Comparison of ENCODE assay signal across 16 mouse cellular contexts in the genomic region with DNA sequence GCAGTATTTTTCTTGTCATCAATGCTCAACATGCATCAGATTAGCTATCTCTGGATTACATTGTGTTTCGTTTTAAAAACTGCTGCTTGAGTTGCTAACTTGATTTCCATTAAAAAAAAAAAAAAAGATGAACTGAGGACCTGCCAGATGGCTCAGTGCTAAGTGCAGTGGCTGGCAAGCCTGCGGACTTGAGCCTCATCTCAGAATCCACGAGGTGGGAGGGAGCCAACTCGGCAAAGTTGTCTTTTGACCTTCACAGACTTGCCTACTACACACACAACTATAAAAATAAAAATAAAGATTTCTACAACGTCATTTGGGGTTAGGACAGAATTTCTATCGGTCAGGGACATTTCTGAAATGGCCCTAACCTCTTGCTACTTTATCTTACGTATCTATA.
DNase-seq lines count a peak whose midpoint lies in the region; ATAC-seq and TF ChIP-seq lines count a peak whose summit lies in the region.
"Had no signal": no experiment of that assay in that cellular context is flagged by ENCODE, and none has a peak within 500 bp of the region (broad histone marks: within the 10 kb centered on the region; RNA-seq: fewer than 3 reads in every experiment).

No protein-coding gene starts in this region.

- H3K27me3 ChIP-seq in heart, embryonic 15.5 days = no peaks in the 10 kb centered on the region
- H3K27me3 ChIP-seq in liver, postnatal 0 days (ENCODE audit: insufficient read depth, low read length) = no peaks in the 10 kb centered on the region
- no peaks in the 10 kb centered on the region for H3K27me3 ChIP-seq in forebrain, postnatal 0 days (ENCODE audit: insufficient read depth, low read length)
- H3K27me3 ChIP-seq: embryonic facial prominence, embryonic 15.5 days; liver, embryonic 15.5 days had no signal

- peak; percentile 86 for DNase-seq in heart, adult 11 months
- DNase-seq in heart, adult 8-10 months (ENCODE audit: low spot score) = no peak
- peak; percentile 50 for DNase-seq in adrenal gland, postnatal 25 days
- DNase-seq in cerebellum, postnatal 25 days = peak; percentile 54 to 74
- no peak for DNase-seq in liver, postnatal 0 days
- no peak for DNase-seq in forebrain, postnatal 0 days
- no peak for DNase-seq in retina, postnatal 1 day
- DNase-seq: right cerebral cortex, postnatal 4 days; thymus, postnatal 25 days had no signal

- H3K9ac ChIP-seq in heart, embryonic 15.5 days = no peak overlapping the region
- no peak overlapping the region for H3K9ac ChIP-seq in liver, postnatal 0 days (replicated peaks)
- H3K9ac ChIP-seq in forebrain, postnatal 0 days = no peak overlapping the region
- H3K9ac ChIP-seq: embryonic facial prominence, embryonic 15.5 days; liver, embryonic 15.5 days had no signal

- 48% methylated on average over 7 of the region's 7 CpGs for WGBS in heart, embryonic 15.5 days
- 65% methylated on average over 7 of the region's 7 CpGs for WGBS in liver, postnatal 0 days (ENCODE audit: insufficient replicate concordance)
- WGBS in forebrain, postnatal 0 days = 64% methylated on average over 7 of the region's 7 CpGs

- TF ChIP-seq EP300 in liver, postnatal 0 days (IDR thresholded peaks at IDR 0.05; ENCODE audit: low read depth) = no peak

- no peak overlapping the region for H3K4me3 ChIP-seq in heart, embryonic 15.5 days
- H3K4me3 ChIP-seq in liver, postnatal 0 days (ENCODE audit: low read depth, low read length) = no peak overlapping the region
- no peak overlapping the region for H3K4me3 ChIP-seq in forebrain, postnatal 0 days (ENCODE audit: low read depth, low read length)
- H3K4me3 ChIP-seq: embryonic facial prominence, embryonic 15.5 days; limb, embryonic 10.5 days; liver, embryonic 15.5 days had no signal

- H3K27ac ChIP-seq in heart, embryonic 15.5 days = peak overlapping the region; percentile 82; the same call in 1 of the 2 replicates
- no peak overlapping the region for H3K27ac ChIP-seq in liver, postnatal 0 days (ENCODE audit: low read depth)
- no peak overlapping the region for H3K27ac ChIP-seq in forebrain, postnatal 0 days (ENCODE audit: low read depth, low read length)
- H3K27ac ChIP-seq: embryonic facial prominence, embryonic 15.5 days; limb, embryonic 10.5 days; liver, embryonic 15.5 days had no signal

- ATAC-seq in heart, embryonic 15.5 days (replicated peaks; ENCODE audit: insufficient number of reproducible peaks, insufficient read depth, low FRiP score, low read depth) = no peak
- no peak for ATAC-seq in liver, postnatal 0 days
- ATAC-seq in forebrain, postnatal 0 days = no peak
- ATAC-seq: activated CD4-positive, CD25-positive, alpha-beta regulatory T cell, adult 4 months; forebrain, embryonic 14.5 days; hindbrain, embryonic 16.5 days had no signal

- no peaks in the 10 kb centered on the region for H3K9me3 ChIP-seq in heart, embryonic 15.5 days (replicated peaks)
- no peaks in the 10 kb centered on the region for H3K9me3 ChIP-seq in liver, postnatal 0 days (ENCODE audit: low read length)
- no peaks in the 10 kb centered on the region for H3K9me3 ChIP-seq in forebrain, postnatal 0 days (ENCODE audit: low read length)
- H3K9me3 ChIP-seq: embryonic facial prominence, embryonic 15.5 days; limb, embryonic 10.5 days; liver, embryonic 15.5 days had no signal

- H3K4me2 ChIP-seq in heart, embryonic 15.5 days = no peak overlapping the region
- H3K4me2 ChIP-seq in liver, postnatal 0 days (ENCODE audit: low read depth, low read length) = no peak overlapping the region
- H3K4me2 ChIP-seq in forebrain, postnatal 0 days (ENCODE audit: low read depth) = no peak overlapping the region
- H3K4me2 ChIP-seq: embryonic facial prominence, embryonic 15.5 days; liver, embryonic 15.5 days had no signal

- TF ChIP-seq CTCF in liver, postnatal 0 days (IDR thresholded peaks at IDR 0.05; ENCODE audit: low read depth) = no peak
- TF ChIP-seq CTCF in forebrain, postnatal 0 days (IDR thresholded peaks at IDR 0.05; ENCODE audit: low read depth) = no peak

- H3K4me1 ChIP-seq in heart, embryonic 15.5 days (replicated peaks) = peaks cover 48% of the 10 kb centered on the region
- H3K4me1 ChIP-seq in liver, postnatal 0 days (ENCODE audit: insufficient read depth) = peaks cover 13% of the 10 kb centered on the region; the same call in 1 of the 2 replicates
- H3K4me1 ChIP-seq in forebrain, postnatal 0 days (ENCODE audit: insufficient read depth) = no peaks in the 10 kb centered on the region; the same call in 1 of the 2 replicates

- no peaks in the 10 kb centered on the region for H3K36me3 ChIP-seq in heart, embryonic 15.5 days
- no peaks in the 10 kb centered on the region for H3K36me3 ChIP-seq in liver, postnatal 0 days (replicated peaks; ENCODE audit: insufficient read depth, low read length)
- no peaks in the 10 kb centered on the region for H3K36me3 ChIP-seq in forebrain, postnatal 0 days (ENCODE audit: insufficient read depth)
- H3K36me3 ChIP-seq: embryonic facial prominence, embryonic 15.5 days; liver, embryonic 15.5 days had no signal

Comparison
In these comparisons a context has a peak if more than half of its experiments do, and no peak if none do; other contexts are left out.
1. DNase-seq: peak in heart, adult 11 months (single experiment), adrenal gland, postnatal 25 days (single experiment) and cerebellum, postnatal 25 days (2 of 2); none in heart, adult 8-10 months (single experiment), liver, postnatal 0 days (single experiment), forebrain, postnatal 0 days (single experiment) and retina, postnatal 1 day (single experiment).